Mouse (Mus musculus) heart, embryonic 16.5 days (tissue): ENCODE measurements around the gene Eif4ebp2. TPM values are rescaled to one million over a fixed set of nuclear protein-coding genes. Genes with fewer than 3 reads are reported as not detected.

ENCODE experiments used
- ATAC-seq: fragments of 200-750 bp; cut with Nextera tagmentation; replicated peaks from 2 replicates; pipeline ENCODE4 v1.8.0; 2017; ENCODE audit warnings: moderate number of reproducible peaks; ENCODE audit not compliant: insufficient read depth, low FRiP score; ENCODE audit errors: extremely low read depth
- H3K27ac ChIP-seq: fragments of 300-500 bp; sonication (generic); 2 replicates; pipeline ENCODE4 v1.5.1; 2014; ENCODE audit warnings: mild to moderate bottlenecking, low read length, control low read depth, moderate library complexity
- H3K27me3 ChIP-seq: fragments of 300-500 bp; sonication (generic); 2 replicates; pipeline ENCODE4 v1.6.1; 2014; ENCODE audit warnings: low read length, mixed read lengths; ENCODE audit not compliant: control insufficient read depth, insufficient read depth
- H3K36me3 ChIP-seq: fragments of 300-500 bp; sonication (generic); 2 replicates; pipeline ENCODE4 v1.6.1; 2014; ENCODE audit not compliant: control insufficient read depth, insufficient read depth
- H3K4me1 ChIP-seq: fragments of 300-500 bp; sonication (generic); 2 replicates; pipeline ENCODE4 v1.6.1; 2014; ENCODE audit warnings: low read length, mixed read lengths; ENCODE audit not compliant: control insufficient read depth, insufficient read depth
- H3K4me2 ChIP-seq: fragments of 300-500 bp; sonication (generic); 2 replicates; pipeline ENCODE4 v1.6.1; 2014; ENCODE audit warnings: low read depth, mild to moderate bottlenecking, control low read depth, low read length
- H3K4me3 ChIP-seq: fragments of 300-500 bp; sonication (generic); 2 replicates; pipeline ENCODE4 v1.5.1; 2014; ENCODE audit warnings: mild to moderate bottlenecking, control low read depth, low read length
- H3K9ac ChIP-seq: fragments of 300-500 bp; sonication (generic); 2 replicates; pipeline ENCODE4 v1.6.1; 2014; ENCODE audit warnings: low read length, control low read depth
- H3K9me3 ChIP-seq: fragments of 300-500 bp; sonication (generic); replicated peaks from 2 replicates; pipeline ENCODE4 v1.6.1; 2016; ENCODE audit warnings: low read length; ENCODE audit not compliant: control insufficient read depth
- WGBS: fragments of 180-500 bp; shearing (Covaris S2); extraction: QIAGEN DNeasy Blood & Tissue Kit; methylation state at CpG from one replicate; pipeline ENCODE4 v1.1.7; 2014; 5-methylcytosine and 5-hydroxymethylcytosine counted together
- polyA plus RNA-seq: library from polyadenylated mRNA; unstranded; fragments of >200 nt; fragmentation: Nextera tagmentation; extraction: Ambion mirVana; gene quantifications from 2 replicates; pipeline ENCODE4 v1.2.1, GENCODE M21; 2015

Gene Eif4ebp2
- polyA plus RNA-seq, 1 experiment from 2014 or later: 43.1 TPM

GRCm38 (mm10) chr10:61405958-61406357 lies 46.5 kb downstream of the Eif4ebp2 start:
- no peaks in the 10 kb centered on the region for H3K4me1 ChIP-seq
- peaks cover 4% of the 10 kb centered on the region for H3K9me3 ChIP-seq
- H3K27me3 ChIP-seq: no peaks in the 10 kb centered on the region; the same call in 1 of the 2 replicates
- H3K4me3 ChIP-seq: no peak overlapping the region
- no peak for ATAC-seq
- H3K36me3 ChIP-seq: no peaks in the 10 kb centered on the region
- H3K9ac ChIP-seq: no peak overlapping the region
- no peak overlapping the region for H3K27ac ChIP-seq
- no peak overlapping the region; the same call in 1 of the 2 replicates for H3K4me2 ChIP-seq
- WGBS: 11% methylated on average over 10 of the region's 10 CpGs

DNA sequence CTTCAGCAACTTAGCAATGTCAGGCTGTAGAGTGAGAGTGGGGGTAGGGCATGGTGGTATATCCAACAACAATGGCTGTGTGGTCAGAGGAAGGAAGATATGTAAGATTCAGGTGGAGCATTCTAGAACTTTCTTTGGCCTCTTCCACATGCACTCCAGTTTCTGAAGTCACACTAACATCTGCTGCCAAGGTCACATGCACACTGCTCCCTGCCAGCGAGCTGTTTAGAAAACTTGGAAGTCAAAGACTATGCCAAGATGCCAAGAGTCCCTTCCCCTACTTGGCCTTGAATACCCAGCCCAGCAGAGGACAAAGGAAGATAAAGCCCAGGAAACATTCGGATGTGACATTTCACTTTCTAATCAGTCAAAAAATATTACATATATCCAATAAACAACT lies 49.5 kb downstream of the Eif4ebp2 start:
- Histone ChIP-seq H3K4me1 (no peaks in the 10 kb centered on the region), H3K9me3 (peaks cover 4% of the 10 kb centered on the region), H3K36me3 (no peaks in the 10 kb centered on the region), H3K27me3 (no peaks in the 10 kb centered on the region; the same call in 1 of the 2 replicates), H3K4me3 (no peak overlapping the region), H3K9ac (no peak overlapping the region), H3K4me2 (no peak overlapping the region), H3K27ac (no peak overlapping the region)
- 72% methylated on average over 2 of the region's 2 CpGs for WGBS
- ATAC-seq: no peak

GRCm38 (mm10) chr10:61402480-61402879 lies 50.0 kb downstream of the Eif4ebp2 start:
- no peak for ATAC-seq
- H3K9ac ChIP-seq: no peak overlapping the region
- WGBS: 78% methylated on average over 5 of the region's 5 CpGs
- H3K4me2 ChIP-seq: no peak overlapping the region
- no peak overlapping the region for H3K4me3 ChIP-seq
- no peaks in the 10 kb centered on the region; the same call in 1 of the 2 replicates for H3K27me3 ChIP-seq
- peaks cover 4% of the 10 kb centered on the region for H3K9me3 ChIP-seq
- H3K4me1 ChIP-seq: no peaks in the 10 kb centered on the region
- H3K27ac ChIP-seq: no peak overlapping the region
- H3K36me3 ChIP-seq: no peaks in the 10 kb centered on the region

DNA sequence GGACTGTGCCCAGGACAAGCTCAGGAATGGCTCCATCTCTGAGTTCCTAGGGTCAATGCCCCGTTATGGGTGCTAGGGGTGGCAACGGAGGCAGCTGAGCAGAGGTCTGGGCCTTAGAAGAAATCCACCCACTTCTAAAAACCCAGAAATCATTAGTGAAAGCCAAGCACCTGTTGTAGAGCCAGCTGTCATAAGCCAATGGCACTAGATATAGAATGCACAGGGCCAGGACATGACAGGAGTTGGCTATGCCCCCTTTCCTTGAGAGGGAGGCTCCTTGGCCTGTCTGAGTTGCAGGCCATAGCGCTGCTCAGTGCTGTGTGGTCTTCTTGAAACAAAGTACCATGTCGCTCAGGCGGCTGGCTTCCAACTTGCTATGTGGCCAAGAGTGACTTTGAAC lies 52.1 kb downstream of the Eif4ebp2 start:
- Histone ChIP-seq H3K9me3 (peaks cover 4% of the 10 kb centered on the region), H3K4me3 (no peak overlapping the region), H3K27ac (no peak overlapping the region), H3K36me3 (no peaks in the 10 kb centered on the region), H3K4me2 (no peak overlapping the region), H3K27me3 (no peaks in the 10 kb centered on the region; the same call in 1 of the 2 replicates), H3K9ac (no peak overlapping the region), H3K4me1 (no peaks in the 10 kb centered on the region)
- 88% methylated on average over 5 of the region's 5 CpGs for WGBS
- ATAC-seq: no peak

GRCm38 (mm10) chr10:61399156-61399734 lies 53.2 kb downstream of the Eif4ebp2 start:
- Histone ChIP-seq H3K9ac (no peak overlapping the region), H3K9me3 (peaks cover 4% of the 10 kb centered on the region), H3K4me3 (no peak overlapping the region), H3K27me3 (no peaks in the 10 kb centered on the region), H3K4me2 (no peak overlapping the region), H3K36me3 (no peaks in the 10 kb centered on the region), H3K4me1 (peaks cover 7% of the 10 kb centered on the region), H3K27ac (no peak overlapping the region)
- WGBS: 19% methylated on average over 12 of the region's 13 CpGs
- ATAC-seq: peak; percentile 75

DNA sequence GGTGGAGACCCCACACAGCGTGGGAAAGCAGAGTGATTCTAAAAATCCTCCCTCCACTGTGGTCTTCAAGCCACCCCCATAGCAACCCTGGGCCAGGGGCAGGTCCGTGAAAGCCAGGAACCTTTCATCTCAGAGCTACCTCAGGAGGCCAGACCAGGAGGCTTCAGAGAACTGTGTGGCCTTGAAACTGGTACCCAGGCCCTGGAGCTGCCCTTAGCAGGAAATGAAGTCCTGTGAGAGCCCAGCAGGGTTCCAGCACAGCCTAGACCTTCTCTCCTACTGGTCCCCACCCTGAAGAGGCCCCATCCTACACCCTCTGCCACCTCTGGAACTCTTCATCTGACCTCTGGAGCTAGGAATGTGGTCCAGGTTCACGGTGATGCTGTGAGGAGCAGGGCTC lies 54.3 kb downstream of the Eif4ebp2 start:
- ATAC-seq: no peak
- Histone ChIP-seq H3K9me3 (peaks cover 4% of the 10 kb centered on the region), H3K4me2 (no peak overlapping the region), H3K36me3 (no peaks in the 10 kb centered on the region), H3K4me3 (no peak overlapping the region), H3K4me1 (peaks cover 8% of the 10 kb centered on the region), H3K27me3 (no peaks in the 10 kb centered on the region), H3K27ac (no peak overlapping the region), H3K9ac (no peak overlapping the region)
- 54% methylated on average over 3 of the region's 3 CpGs for WGBS

DNA sequence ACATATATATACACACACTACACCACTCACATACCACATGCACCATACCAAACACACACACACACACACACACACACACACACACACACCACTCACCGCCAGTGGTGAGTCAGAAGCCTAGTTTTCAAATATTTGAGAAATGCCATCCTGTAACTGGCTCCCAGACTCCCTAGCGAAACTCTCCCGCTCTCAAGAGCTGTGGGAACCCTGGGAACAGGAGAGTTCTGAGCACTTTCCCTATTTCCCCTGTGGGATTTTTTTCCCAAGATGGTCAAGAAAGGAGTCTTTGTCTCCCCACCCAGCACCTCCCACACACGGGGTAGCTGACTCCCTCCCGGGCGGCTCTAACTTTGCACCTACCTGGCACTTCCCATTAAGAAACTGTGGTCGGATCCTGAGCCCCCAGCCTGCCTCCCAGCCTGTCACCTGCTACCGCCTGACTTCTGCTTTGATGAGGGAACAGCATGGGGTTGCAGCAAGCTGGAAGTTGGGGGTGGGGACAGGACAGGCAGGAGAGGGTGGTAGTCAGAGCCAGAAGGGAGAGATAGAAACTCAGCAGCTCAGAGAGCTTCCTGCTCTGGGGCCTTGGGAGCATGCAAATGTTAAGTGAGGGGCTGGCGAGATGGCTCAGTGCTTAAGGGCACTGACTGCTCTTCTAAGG lies 57.9 kb downstream of the Eif4ebp2 start:
- H3K27me3 ChIP-seq: no peaks in the 10 kb centered on the region
- H3K9ac ChIP-seq: peak overlapping the region; percentile 49
- H3K4me1 ChIP-seq: peaks cover 8% of the 10 kb centered on the region
- no peaks in the 10 kb centered on the region for H3K36me3 ChIP-seq
- no peaks in the 10 kb centered on the region for H3K9me3 ChIP-seq
- no peak overlapping the region for H3K4me3 ChIP-seq
- no peak for ATAC-seq
- H3K4me2 ChIP-seq: peak overlapping the region; percentile 32; the same call in 1 of the 2 replicates
- WGBS: 19% methylated on average over 9 of the region's 9 CpGs
- H3K27ac ChIP-seq: no peak overlapping the region

DNA sequence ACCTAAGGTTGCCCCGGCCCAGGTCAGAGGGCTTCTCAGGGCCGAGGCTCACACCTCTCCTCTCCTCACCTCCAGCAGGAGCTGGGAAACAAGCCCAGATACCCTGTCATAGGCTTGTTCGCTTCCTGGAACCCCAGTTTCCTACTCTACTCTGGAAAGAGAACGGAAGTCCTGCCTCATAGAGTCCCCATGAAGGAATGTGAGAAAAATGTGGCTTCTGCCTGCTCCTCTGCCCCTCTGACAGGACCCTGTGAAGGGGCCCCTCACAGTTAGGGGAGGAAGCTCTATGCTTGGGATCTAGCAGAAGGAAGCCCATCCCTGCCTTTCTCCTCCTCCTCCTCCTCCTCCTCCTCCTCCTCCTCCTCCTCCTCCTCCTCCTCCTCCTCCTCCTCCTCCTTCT lies 59.9 kb downstream of the Eif4ebp2 start:
- Histone ChIP-seq H3K27ac (no peak overlapping the region), H3K4me2 (no peak overlapping the region), H3K4me3 (no peak overlapping the region), H3K27me3 (no peaks in the 10 kb centered on the region), H3K9ac (no peak overlapping the region), H3K36me3 (no peaks in the 10 kb centered on the region), H3K4me1 (peaks cover 8% of the 10 kb centered on the region), H3K9me3 (no peaks in the 10 kb centered on the region)
- ATAC-seq: no peak
- WGBS: 30% methylated on average over 4 of the region's 4 CpGs

DNA sequence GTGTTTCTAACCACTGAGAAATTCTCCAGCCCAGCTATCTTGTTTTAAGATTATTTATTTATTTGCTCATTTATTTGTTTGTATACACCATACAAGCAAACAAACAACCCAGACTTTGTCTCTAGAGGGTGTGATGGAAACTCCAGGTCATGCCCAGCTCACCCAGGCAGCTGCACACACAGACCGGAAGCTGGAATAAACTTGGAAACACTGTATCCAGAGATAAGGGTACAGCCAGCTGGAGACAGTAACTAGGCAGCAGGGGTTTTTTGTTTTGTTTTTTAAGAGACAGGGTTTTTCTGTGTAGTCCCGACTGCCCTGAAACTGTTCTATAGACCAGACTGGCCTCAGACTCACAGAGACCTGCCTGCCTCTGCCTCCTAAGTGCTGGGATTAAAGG lies 62.3 kb downstream of the Eif4ebp2 start:
- Histone ChIP-seq H3K4me1 (peaks cover 9% of the 10 kb centered on the region), H3K27ac (no peak overlapping the region), H3K4me2 (no peak overlapping the region), H3K4me3 (no peak overlapping the region), H3K9me3 (no peaks in the 10 kb centered on the region), H3K36me3 (no peaks in the 10 kb centered on the region), H3K9ac (no peak overlapping the region), H3K27me3 (no peaks in the 10 kb centered on the region)
- ATAC-seq: peak; percentile 26; the same call in 1 of the 2 replicates
- 27% methylated on average over 2 of the region's 2 CpGs for whole genome bisulfite sequencing
